Mouse (Mus musculus): ENCODE results near the gene Nubpl. TPM values are rescaled to one million over a fixed set of nuclear protein-coding genes. Genes with fewer than 3 reads are reported as not detected.

Gene Nubpl
- polyA plus RNA-seq, 1 experiment from 2014 or later, result 18.9 TPM

- 78% methylated on average over 2 of the region's 2 CpGs for WGBS
Observed at GRCm38 (mm10) chr12:52146639-52147038, 49.1 kb downstream of the Nubpl start.

GRCm38 (mm10) chr12:52149448-52149847 is 51.9 kb downstream of the Nubpl start:
- no peak for ATAC-seq (ENCODE audit: low FRiP score, low TSS enrichment)
- WGBS, result 89% methylated on average over 3 of the region's 3 CpGs
- no peaks in the 10 kb centered on the region for H3K27me3 ChIP-seq (ENCODE audit: control insufficient read depth, insufficient read depth, low read length)
- H3K4me3 ChIP-seq (ENCODE audit: low read length), result no peak overlapping the region
- H3K9ac ChIP-seq (ENCODE audit: low read depth, low read length), result no peak overlapping the region
- no peak overlapping the region for H3K4me2 ChIP-seq (replicated peaks; ENCODE audit: low read depth, low read length)
- no peaks in the 10 kb centered on the region for H3K9me3 ChIP-seq (ENCODE audit: control insufficient read depth, low read length)
- no peak overlapping the region for H3K27ac ChIP-seq (ENCODE audit: low read depth, low read length)
- H3K36me3 ChIP-seq (ENCODE audit: control insufficient read depth, insufficient read depth, low read length), result no peaks in the 10 kb centered on the region
- H3K4me1 ChIP-seq (ENCODE audit: control insufficient read depth, insufficient read depth, low read length), result no peaks in the 10 kb centered on the region

More at GRCm38 (mm10) chr12:52146639-52147038, 49.1 kb downstream of the Nubpl start:
- Histone ChIP-seq H3K27me3 (ENCODE audit: control insufficient read depth, insufficient read depth, low read length) (no peaks in the 10 kb centered on the region), H3K4me2 (replicated peaks; ENCODE audit: low read depth, low read length) (no peak overlapping the region), H3K4me3 (ENCODE audit: low read length) (no peak overlapping the region), H3K36me3 (ENCODE audit: control insufficient read depth, insufficient read depth, low read length) (no peaks in the 10 kb centered on the region), H3K9ac (ENCODE audit: low read depth, low read length) (no peak overlapping the region), H3K4me1 (ENCODE audit: control insufficient read depth, insufficient read depth, low read length) (no peaks in the 10 kb centered on the region), H3K27ac (ENCODE audit: low read depth, low read length) (no peak overlapping the region), H3K9me3 (ENCODE audit: control insufficient read depth, low read length) (no peaks in the 10 kb centered on the region)
- ATAC-seq (ENCODE audit: low FRiP score, low TSS enrichment), result no peak

GRCm38 (mm10) chr12:52152071-52152470 is 54.5 kb downstream of the Nubpl start:
- no peaks in the 10 kb centered on the region for H3K9me3 ChIP-seq (ENCODE audit: control insufficient read depth, low read length)
- no peak overlapping the region for H3K9ac ChIP-seq (ENCODE audit: low read depth, low read length)
- no peak for ATAC-seq (ENCODE audit: low FRiP score, low TSS enrichment)
- no peak overlapping the region for H3K27ac ChIP-seq (ENCODE audit: low read depth, low read length)
- H3K36me3 ChIP-seq (ENCODE audit: control insufficient read depth, insufficient read depth, low read length), result no peaks in the 10 kb centered on the region
- H3K4me1 ChIP-seq (ENCODE audit: control insufficient read depth, insufficient read depth, low read length), result no peaks in the 10 kb centered on the region
- H3K4me3 ChIP-seq (ENCODE audit: low read length), result no peak overlapping the region
- no peaks in the 10 kb centered on the region for H3K27me3 ChIP-seq (ENCODE audit: control insufficient read depth, insufficient read depth, low read length)
- H3K4me2 ChIP-seq (replicated peaks; ENCODE audit: low read depth, low read length), result no peak overlapping the region
- 91% methylated on average over 3 of the region's 3 CpGs for WGBS

- Histone ChIP-seq H3K27me3 (ENCODE audit: control insufficient read depth, insufficient read depth, low read length) (no peaks in the 10 kb centered on the region), H3K9me3 (ENCODE audit: control insufficient read depth, low read length) (no peaks in the 10 kb centered on the region), H3K36me3 (ENCODE audit: control insufficient read depth, insufficient read depth, low read length) (no peaks in the 10 kb centered on the region), H3K4me1 (ENCODE audit: control insufficient read depth, insufficient read depth, low read length) (no peaks in the 10 kb centered on the region), H3K4me2 (replicated peaks; ENCODE audit: low read depth, low read length) (no peak overlapping the region), H3K27ac (ENCODE audit: low read depth, low read length) (no peak overlapping the region), H3K4me3 (ENCODE audit: low read length) (no peak overlapping the region), H3K9ac (ENCODE audit: low read depth, low read length) (no peak overlapping the region)
- WGBS, result 90% methylated on average over 4 of the region's 4 CpGs
- no peak for ATAC-seq (ENCODE audit: low FRiP score, low TSS enrichment)
Observed at GRCm38 (mm10) chr12:52154906-52155305, 57.4 kb downstream of the Nubpl start.

- Histone ChIP-seq H3K4me3 (ENCODE audit: low read length) (no peak overlapping the region), H3K4me1 (ENCODE audit: control insufficient read depth, insufficient read depth, low read length) (no peaks in the 10 kb centered on the region)
Observed at GRCm38 (mm10) chr12:52164414-52164813, 66.9 kb downstream of the Nubpl start.

GRCm38 (mm10) chr12:52186205-52186793 is 88.8 kb downstream of the Nubpl start:
- no peaks in the 10 kb centered on the region for H3K9me3 ChIP-seq (ENCODE audit: control insufficient read depth, low read length)
- H3K27me3 ChIP-seq (ENCODE audit: control insufficient read depth, insufficient read depth, low read length), result no peaks in the 10 kb centered on the region
- no peak overlapping the region for H3K27ac ChIP-seq (ENCODE audit: low read depth, low read length)
- no peak overlapping the region for H3K4me3 ChIP-seq (ENCODE audit: low read length)
- no peak overlapping the region for H3K9ac ChIP-seq (ENCODE audit: low read depth, low read length)
- no peak for ATAC-seq (ENCODE audit: low FRiP score, low TSS enrichment)
- H3K36me3 ChIP-seq (ENCODE audit: control insufficient read depth, insufficient read depth, low read length), result no peaks in the 10 kb centered on the region
- no peak overlapping the region for H3K4me2 ChIP-seq (replicated peaks; ENCODE audit: low read depth, low read length)
- 57% methylated on average over 1 of the region's 1 CpGs for WGBS
- H3K4me1 ChIP-seq (ENCODE audit: control insufficient read depth, insufficient read depth, low read length), result no peaks in the 10 kb centered on the region

More at GRCm38 (mm10) chr12:52164414-52164813, 66.9 kb downstream of the Nubpl start:
- H3K9me3 ChIP-seq (ENCODE audit: control insufficient read depth, low read length), result no peaks in the 10 kb centered on the region
- no peaks in the 10 kb centered on the region for H3K27me3 ChIP-seq (ENCODE audit: control insufficient read depth, insufficient read depth, low read length)
- no peaks in the 10 kb centered on the region for H3K36me3 ChIP-seq (ENCODE audit: control insufficient read depth, insufficient read depth, low read length)
- no peak overlapping the region for H3K27ac ChIP-seq (ENCODE audit: low read depth, low read length)
- ATAC-seq (ENCODE audit: low FRiP score, low TSS enrichment), result no peak
- H3K4me2 ChIP-seq (replicated peaks; ENCODE audit: low read depth, low read length), result no peak overlapping the region
- H3K9ac ChIP-seq (ENCODE audit: low read depth, low read length), result no peak overlapping the region

- WGBS, result 84% methylated on average over 5 of the region's 5 CpGs
- Histone ChIP-seq H3K9me3 (ENCODE audit: control insufficient read depth, low read length) (no peaks in the 10 kb centered on the region), H3K27me3 (ENCODE audit: control insufficient read depth, insufficient read depth, low read length) (no peaks in the 10 kb centered on the region), H3K9ac (ENCODE audit: low read depth, low read length) (no peak overlapping the region), H3K4me2 (replicated peaks; ENCODE audit: low read depth, low read length) (no peak overlapping the region), H3K4me1 (ENCODE audit: control insufficient read depth, insufficient read depth, low read length) (no peaks in the 10 kb centered on the region), H3K27ac (ENCODE audit: low read depth, low read length) (no peak overlapping the region), H3K36me3 (ENCODE audit: control insufficient read depth, insufficient read depth, low read length) (no peaks in the 10 kb centered on the region), H3K4me3 (ENCODE audit: low read length) (no peak overlapping the region)
- no peak for ATAC-seq (ENCODE audit: low FRiP score, low TSS enrichment)
Observed at GRCm38 (mm10) chr12:52186963-52187590, 89.5 kb downstream of the Nubpl start.

- ATAC-seq (ENCODE audit: low FRiP score, low TSS enrichment), result no peak
- no peaks in the 10 kb centered on the region for H3K4me1 ChIP-seq (ENCODE audit: control insufficient read depth, insufficient read depth, low read length)
- no peak overlapping the region for H3K4me2 ChIP-seq (replicated peaks; ENCODE audit: low read depth, low read length)
- no peaks in the 10 kb centered on the region for H3K9me3 ChIP-seq (ENCODE audit: control insufficient read depth, low read length)
- no peak overlapping the region for H3K9ac ChIP-seq (ENCODE audit: low read depth, low read length)
- no peak overlapping the region for H3K4me3 ChIP-seq (ENCODE audit: low read length)
- 60% methylated on average over 4 of the region's 4 CpGs for WGBS
- no peaks in the 10 kb centered on the region for H3K36me3 ChIP-seq (ENCODE audit: control insufficient read depth, insufficient read depth, low read length)
- H3K27me3 ChIP-seq (ENCODE audit: control insufficient read depth, insufficient read depth, low read length), result no peaks in the 10 kb centered on the region
- no peak overlapping the region for H3K27ac ChIP-seq (ENCODE audit: low read depth, low read length)
Observed at GRCm38 (mm10) chr12:52198471-52198870, 100.9 kb downstream of the Nubpl start.

GRCm38 (mm10) chr12:52209121-52209610 is 111.6 kb downstream of the Nubpl start:
- no peak overlapping the region for H3K27ac ChIP-seq (ENCODE audit: low read depth, low read length)
- no peaks in the 10 kb centered on the region for H3K9me3 ChIP-seq (ENCODE audit: control insufficient read depth, low read length)
- H3K4me2 ChIP-seq (replicated peaks; ENCODE audit: low read depth, low read length), result no peak overlapping the region
- WGBS, result 75% methylated on average over 3 of the region's 3 CpGs
- H3K36me3 ChIP-seq (ENCODE audit: control insufficient read depth, insufficient read depth, low read length), result no peaks in the 10 kb centered on the region
- no peaks in the 10 kb centered on the region for H3K27me3 ChIP-seq (ENCODE audit: control insufficient read depth, insufficient read depth, low read length)
- H3K4me1 ChIP-seq (ENCODE audit: control insufficient read depth, insufficient read depth, low read length), result no peaks in the 10 kb centered on the region
- H3K9ac ChIP-seq (ENCODE audit: low read depth, low read length), result no peak overlapping the region
- ATAC-seq (ENCODE audit: low FRiP score, low TSS enrichment), result no peak
- H3K4me3 ChIP-seq (ENCODE audit: low read length), result no peak overlapping the region
